Mouse (Mus musculus): Measurements from ENCODE around the gene Dqx1. TPM values are rescaled to one million over a fixed set of nuclear protein-coding genes. Genes with fewer than 3 reads are reported as not detected.

The Dqx1 gene
- total and polyA plus RNA-seq, 2 experiments from 2014 or later, result 0.11 to 0.30 TPM

- Histone ChIP-seq H3K27me3 (ENCODE audit: insufficient read depth, low read length) (peaks cover 77% of the 10 kb centered on the region), H3K4me1 (ENCODE audit: insufficient read depth, low read length) (no peaks in the 10 kb centered on the region), H3K4me2 (ENCODE audit: low read depth, low read length, poor library complexity, severe bottlenecking) (0 out of 2 replicates have a peak within 1 kb of the TSS, but pooled peaks have one; percentile 6)
These were observed 28.7 kb downstream of the Dqx1 start, which contains the start of gene Lbx2 for GRCm38 (mm10) chr6:83086121-83087035. TSS of gene Lbx2 (plus strand) at chr6:83086367.

DNA sequence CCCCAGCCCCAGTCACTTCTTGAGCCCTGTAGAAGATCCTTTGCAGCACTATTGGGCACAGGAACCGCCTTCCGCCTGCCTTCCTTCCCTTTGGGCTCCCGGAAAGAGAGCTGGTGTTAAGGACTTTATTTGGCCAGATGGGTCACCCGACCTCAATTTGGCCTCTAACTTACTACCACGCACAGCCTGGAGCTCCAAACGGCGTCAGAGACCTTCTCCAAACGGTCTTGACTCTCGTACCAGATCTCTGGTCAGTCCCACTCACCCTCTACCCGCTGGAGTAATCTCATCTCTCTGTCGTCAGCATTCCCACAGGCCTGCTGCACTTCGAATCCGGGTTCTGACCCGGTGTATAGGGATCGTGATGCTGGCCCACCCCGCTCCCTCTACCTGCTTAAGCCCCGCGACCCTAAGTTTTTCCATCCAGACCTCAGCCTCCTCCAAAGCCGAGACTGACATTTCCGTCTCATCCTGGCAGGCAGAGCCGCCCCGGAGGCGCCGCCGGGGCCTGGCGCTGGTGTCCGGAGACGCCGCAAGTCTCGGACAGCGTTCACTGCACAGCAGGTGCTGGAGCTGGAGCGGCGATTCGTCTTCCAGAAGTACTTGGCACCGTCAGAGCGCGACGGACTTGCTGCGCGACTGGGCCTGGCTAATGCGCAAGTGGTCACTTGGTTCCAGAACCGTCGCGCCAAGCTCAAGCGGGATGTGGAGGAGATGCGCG lies 29.7 kb downstream of the Dqx1 start:
- H3K4me3 ChIP-seq (ENCODE audit: low read depth, low read length), result peak overlapping the region; percentile 12
- H3K4me2 ChIP-seq (ENCODE audit: low read depth, low read length, poor library complexity, severe bottlenecking), result peak overlapping the region; percentile 36; the same call in 1 of the 2 replicates
- H3K9me3 ChIP-seq (ENCODE audit: low read length), result no peaks in the 10 kb centered on the region
- DNase-seq (ENCODE audit: low spot score), result peak; percentile 2
- ATAC-seq (ENCODE audit: low FRiP score), result no peak
- 1% methylated on average over 47 of the region's 47 CpGs for WGBS
- no peak for TF ChIP-seq CTCF (IDR thresholded peaks at IDR 0.05)
- H3K27me3 ChIP-seq (ENCODE audit: insufficient read depth, low read length), result peaks cover 76% of the 10 kb centered on the region
- H3K9ac ChIP-seq (replicated peaks; ENCODE audit: low read length, poor library complexity, severe bottlenecking), result no peak overlapping the region
- no peaks in the 10 kb centered on the region for H3K4me1 ChIP-seq (ENCODE audit: insufficient read depth, low read length)
- no peak overlapping the region for H3K27ac ChIP-seq (ENCODE audit: low read depth, low read length)
- H3K36me3 ChIP-seq (ENCODE audit: insufficient read depth, low read length), result 0 out of 2 replicates have a peak, but pooled peaks cover 2% of the 10 kb centered on the region

More at GRCm38 (mm10) chr6:83086121-83087035, 28.7 kb downstream of the Dqx1 start, which contains the start of gene Lbx2:
- no peak for DNase-seq (ENCODE audit: low spot score)
- no peak for ATAC-seq (ENCODE audit: low FRiP score)
- no peak for TF ChIP-seq CTCF (IDR thresholded peaks at IDR 0.05)
- Histone ChIP-seq H3K9ac (replicated peaks; ENCODE audit: low read length, poor library complexity, severe bottlenecking) (no peak within 1 kb of the TSS), H3K27ac (ENCODE audit: low read depth, low read length) (no peak within 1 kb of the TSS), H3K9me3 (ENCODE audit: low read length) (no peaks in the 10 kb centered on the region), H3K36me3 (ENCODE audit: insufficient read depth, low read length) (0 out of 2 replicates have a peak, but pooled peaks cover 2% of the 10 kb centered on the region), H3K4me3 (ENCODE audit: low read depth, low read length) (no peak within 1 kb of the TSS)
- 2% methylated on average over 42 of the region's 42 CpGs for WGBS

GRCm38 (mm10) chr6:83087926-83088260 lies 30.2 kb downstream of the Dqx1 start:
- DNase-seq (ENCODE audit: low spot score) (no peak), ATAC-seq (ENCODE audit: low FRiP score) (no peak)
- Histone ChIP-seq H3K9ac (replicated peaks; ENCODE audit: low read length, poor library complexity, severe bottlenecking) (no peak overlapping the region), H3K27ac (ENCODE audit: low read depth, low read length) (no peak overlapping the region), H3K4me1 (ENCODE audit: insufficient read depth, low read length) (no peaks in the 10 kb centered on the region), H3K9me3 (ENCODE audit: low read length) (no peaks in the 10 kb centered on the region), H3K27me3 (ENCODE audit: insufficient read depth, low read length) (peaks cover 78% of the 10 kb centered on the region), H3K36me3 (ENCODE audit: insufficient read depth, low read length) (no peaks in the 10 kb centered on the region), H3K4me2 (ENCODE audit: low read depth, low read length, poor library complexity, severe bottlenecking) (no peak overlapping the region; the same call in 1 of the 2 replicates), H3K4me3 (ENCODE audit: low read depth, low read length) (peak overlapping the region; percentile 12; the same call in 1 of the 2 replicates)
- 3% methylated on average over 9 of the region's 9 CpGs for WGBS
- no peak for TF ChIP-seq CTCF (IDR thresholded peaks at IDR 0.05)

GRCm38 (mm10) chr6:83092416-83093127 lies 34.9 kb downstream of the Dqx1 start:
- ATAC-seq (ENCODE audit: low FRiP score) (no peak), DNase-seq (ENCODE audit: low spot score) (no peak)
- H3K27me3 ChIP-seq (ENCODE audit: insufficient read depth, low read length), result peaks cover 36% of the 10 kb centered on the region
- H3K36me3 ChIP-seq (ENCODE audit: insufficient read depth, low read length), result no peaks in the 10 kb centered on the region
- no peaks in the 10 kb centered on the region for H3K4me1 ChIP-seq (ENCODE audit: insufficient read depth, low read length)
- TF ChIP-seq CTCF (IDR thresholded peaks at IDR 0.05), result no peak
- no peak overlapping the region for H3K4me3 ChIP-seq (ENCODE audit: low read depth, low read length)
- no peaks in the 10 kb centered on the region for H3K9me3 ChIP-seq (ENCODE audit: low read length)
- no peak overlapping the region for H3K4me2 ChIP-seq (ENCODE audit: low read depth, low read length, poor library complexity, severe bottlenecking)
- no peak overlapping the region for H3K9ac ChIP-seq (replicated peaks; ENCODE audit: low read length, poor library complexity, severe bottlenecking)
- no peak overlapping the region for H3K27ac ChIP-seq (ENCODE audit: low read depth, low read length)
- 38% methylated on average over 6 of the region's 6 CpGs for WGBS

GRCm38 (mm10) chr6:83095968-83096367 lies 38.3 kb downstream of the Dqx1 start:
- 34% methylated on average over 6 of the region's 6 CpGs for WGBS
- no peak overlapping the region for H3K9ac ChIP-seq (replicated peaks; ENCODE audit: low read length, poor library complexity, severe bottlenecking)

More at GRCm38 (mm10) chr6:83095968-83096367, 38.3 kb downstream of the Dqx1 start:
- Histone ChIP-seq H3K9me3 (ENCODE audit: low read length) (no peaks in the 10 kb centered on the region), H3K27ac (ENCODE audit: low read depth, low read length) (no peak overlapping the region), H3K4me3 (ENCODE audit: low read depth, low read length) (no peak overlapping the region), H3K4me1 (ENCODE audit: insufficient read depth, low read length) (no peaks in the 10 kb centered on the region), H3K4me2 (ENCODE audit: low read depth, low read length, poor library complexity, severe bottlenecking) (no peak overlapping the region), H3K27me3 (ENCODE audit: insufficient read depth, low read length) (peaks cover 8% of the 10 kb centered on the region), H3K36me3 (ENCODE audit: insufficient read depth, low read length) (no peaks in the 10 kb centered on the region)
- no peak for ATAC-seq (ENCODE audit: low FRiP score)
- no peak for DNase-seq (ENCODE audit: low spot score)
- TF ChIP-seq CTCF (IDR thresholded peaks at IDR 0.05), result no peak
